Mouse (Mus musculus): ENCODE measurements around the gene Bap1.

GRCm38 (mm10) chr14:31213868-31214267, 37.4 kb upstream of the Bap1 start:
- no peak for TF ChIP-seq CTCF (IDR thresholded peaks at IDR 0.05; ENCODE audit: low read depth)
- TF ChIP-seq EP300 (IDR thresholded peaks at IDR 0.05; ENCODE audit: low read depth), result no peak

Data from liver, embryonic 14.5 days (tissue).